Mouse (Mus musculus): ENCODE data around the gene Naa10. TPM values are rescaled to one million over a fixed set of nuclear protein-coding genes. Genes with fewer than 3 reads are reported as not detected.

Naa10 gene
- polyA plus RNA-seq, 1 experiment, result 92.3 TPM

DNA sequence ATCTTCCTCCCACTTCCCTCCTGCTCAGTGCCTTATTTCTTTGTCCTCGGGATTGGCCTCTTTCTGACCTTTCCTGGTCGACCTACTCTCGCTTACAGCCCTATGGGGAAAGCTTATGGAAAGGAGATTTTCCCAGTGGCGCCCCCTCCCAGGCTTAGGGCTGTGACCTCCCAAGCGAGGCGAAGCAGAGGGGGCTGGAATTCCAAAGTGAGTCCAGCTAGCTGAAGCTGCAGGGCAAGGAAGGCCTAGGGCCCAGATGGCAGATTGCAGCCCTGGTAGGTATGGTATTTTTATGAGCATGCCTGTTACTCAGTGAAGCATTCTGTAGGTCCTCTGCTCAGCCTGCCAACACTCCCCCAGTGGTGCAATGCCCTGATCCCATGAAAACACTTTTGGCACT, 40.3 kb downstream of the Naa10 start:
- H3K27ac ChIP-seq (ENCODE audit: insufficient read depth, low read length), result peak overlapping the region; percentile 72
- WGBS, result 26% methylated on average over 6 of the region's 6 CpGs

DNA sequence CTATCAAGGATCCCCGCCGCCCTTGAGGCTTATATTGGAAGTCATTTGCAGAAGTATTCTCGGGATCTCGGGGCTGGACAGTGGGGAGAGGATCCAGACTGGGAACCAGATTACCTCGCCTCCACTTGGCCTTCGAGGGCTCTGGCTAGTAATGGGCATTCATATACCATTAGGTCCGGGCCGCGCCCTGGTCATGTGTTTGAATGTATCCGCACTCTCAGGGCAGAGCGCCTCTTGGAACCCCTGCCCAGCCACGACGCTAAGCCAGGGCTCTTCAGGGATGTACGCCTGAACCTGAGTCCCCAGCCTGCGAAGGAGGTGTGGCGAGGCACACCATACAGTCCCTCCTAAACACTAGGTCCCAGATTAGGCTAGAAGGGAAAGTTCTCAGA, 40.7 kb downstream of the Naa10 start:
- H3K4me1 ChIP-seq (ENCODE audit: control insufficient read depth, insufficient read depth, low read length), result peaks cover 5% of the 10 kb centered on the region; the same call in 1 of the 2 replicates
- H3K27me3 ChIP-seq (ENCODE audit: control insufficient read depth, insufficient read depth, low read length), result no peaks in the 10 kb centered on the region
- TF ChIP-seq CTCF (IDR thresholded peaks at IDR 0.05; ENCODE audit: borderline replicate concordance, insufficient read depth, low read depth, low read length) (no peak), POLR2A (IDR thresholded peaks at IDR 0.05; ENCODE audit: borderline replicate concordance, insufficient read depth, low read length) (no peak)
- DNase-seq, result peak; percentile 33 to 44
- WGBS, result 15% methylated on average over 16 of the region's 16 CpGs
- H3K27ac ChIP-seq (ENCODE audit: insufficient read depth, low read length), result peak overlapping the region; percentile 72
- peak overlapping the region; percentile 99 for H3K4me3 ChIP-seq (replicated peaks; ENCODE audit: insufficient read depth, low read depth, low read length)

More for the DNA sequence above, 40.3 kb downstream of the Naa10 start:
- H3K4me1 ChIP-seq (ENCODE audit: control insufficient read depth, insufficient read depth, low read length), result peaks cover 5% of the 10 kb centered on the region; the same call in 1 of the 2 replicates
- DNase-seq, result peak in 1 of 2 experiments; percentile 16
- TF ChIP-seq CTCF (IDR thresholded peaks at IDR 0.05; ENCODE audit: borderline replicate concordance, insufficient read depth, low read depth, low read length) (no peak), POLR2A (IDR thresholded peaks at IDR 0.05; ENCODE audit: borderline replicate concordance, insufficient read depth, low read length) (no peak)
- peak overlapping the region; percentile 99 for H3K4me3 ChIP-seq (replicated peaks; ENCODE audit: insufficient read depth, low read depth, low read length)
- no peaks in the 10 kb centered on the region for H3K27me3 ChIP-seq (ENCODE audit: control insufficient read depth, insufficient read depth, low read length)

DNA sequence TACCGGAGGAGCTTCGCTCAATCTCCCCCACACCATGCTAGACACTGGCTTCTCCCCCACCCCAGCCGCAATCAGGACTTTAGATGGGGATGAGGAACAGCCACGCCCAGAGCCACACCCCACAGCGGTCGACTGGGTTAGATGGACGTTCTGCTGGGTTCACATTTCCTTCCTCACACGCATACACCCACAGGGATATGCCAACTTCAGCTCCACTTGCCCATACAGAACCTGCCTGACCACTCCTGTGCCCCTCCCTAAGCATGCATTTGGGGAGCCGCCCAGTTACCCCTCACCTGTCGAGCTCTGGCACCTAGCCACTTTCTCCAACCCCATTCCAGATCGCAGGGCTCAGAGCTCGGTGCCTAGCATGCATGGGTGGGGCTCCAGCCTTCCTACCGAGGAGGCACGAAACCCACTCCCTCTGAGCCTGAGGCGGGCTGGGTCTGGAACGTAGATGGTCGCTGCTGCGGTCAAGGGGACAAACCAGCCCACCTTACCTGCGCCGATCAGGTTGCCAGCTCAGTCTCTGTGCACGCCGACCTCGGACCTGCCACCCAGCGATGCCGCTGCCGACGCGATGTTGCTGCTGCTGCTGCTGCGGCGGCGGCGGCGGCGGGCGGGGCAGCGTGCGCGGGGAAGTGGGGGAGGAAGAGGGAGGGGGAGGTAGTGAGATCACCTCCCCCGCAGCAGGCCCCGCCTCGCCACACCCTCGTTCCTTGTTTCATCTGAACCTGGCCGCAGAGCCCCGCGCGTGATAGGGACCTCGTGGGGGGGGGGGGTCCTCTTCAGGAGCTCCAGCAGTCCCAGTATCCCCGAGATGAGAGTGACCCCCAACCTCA, 41.3 kb downstream of the Naa10 start:
- H3K4me3 ChIP-seq (replicated peaks; ENCODE audit: insufficient read depth, low read depth, low read length), result peak overlapping the region; percentile 99
- 9% methylated on average over 31 of the region's 48 CpGs for WGBS
- H3K27me3 ChIP-seq (ENCODE audit: control insufficient read depth, insufficient read depth, low read length), result no peaks in the 10 kb centered on the region
- H3K27ac ChIP-seq (ENCODE audit: insufficient read depth, low read length), result peak overlapping the region; percentile 93
- peaks cover 5% of the 10 kb centered on the region; the same call in 1 of the 2 replicates for H3K4me1 ChIP-seq (ENCODE audit: control insufficient read depth, insufficient read depth, low read length)
- peak; percentile 63 to 74 for DNase-seq
- peak; percentile 56 for TF ChIP-seq POLR2A (IDR thresholded peaks at IDR 0.05; ENCODE audit: borderline replicate concordance, insufficient read depth, low read length)
- TF ChIP-seq CTCF (IDR thresholded peaks at IDR 0.05; ENCODE audit: borderline replicate concordance, insufficient read depth, low read depth, low read length), result no peak

DNA sequence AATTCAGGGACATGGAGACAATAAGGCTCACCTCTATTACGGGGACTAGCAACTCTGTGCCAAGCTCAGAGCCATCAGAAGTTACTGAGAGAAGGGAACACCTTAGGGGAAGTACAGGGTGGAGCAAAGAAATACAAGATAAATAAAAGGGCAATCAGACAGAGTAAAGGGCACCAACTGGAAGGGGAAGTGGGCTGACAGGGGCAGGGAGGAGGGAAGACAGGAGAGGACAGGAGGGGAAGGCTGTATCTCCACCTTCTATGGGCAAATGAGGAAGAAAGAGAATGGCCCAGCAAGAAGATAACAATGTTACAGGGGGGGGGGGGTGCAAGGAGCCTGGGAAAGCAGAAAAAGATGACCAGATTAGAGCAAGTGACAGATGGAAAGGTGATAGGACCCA, 44.7 kb downstream of the Naa10 start:
- 59% methylated on average over 1 of the region's 1 CpGs for WGBS
- H3K4me3 ChIP-seq (replicated peaks; ENCODE audit: insufficient read depth, low read depth, low read length), result no peak overlapping the region
- DNase-seq, result no peak
- TF ChIP-seq POLR2A (IDR thresholded peaks at IDR 0.05; ENCODE audit: borderline replicate concordance, insufficient read depth, low read length), result no peak
- H3K4me1 ChIP-seq (ENCODE audit: control insufficient read depth, insufficient read depth, low read length), result peaks cover 12% of the 10 kb centered on the region; the same call in 1 of the 2 replicates
- H3K27me3 ChIP-seq (ENCODE audit: control insufficient read depth, insufficient read depth, low read length), result no peaks in the 10 kb centered on the region
- no peak overlapping the region for H3K27ac ChIP-seq (ENCODE audit: insufficient read depth, low read length)

DNA sequence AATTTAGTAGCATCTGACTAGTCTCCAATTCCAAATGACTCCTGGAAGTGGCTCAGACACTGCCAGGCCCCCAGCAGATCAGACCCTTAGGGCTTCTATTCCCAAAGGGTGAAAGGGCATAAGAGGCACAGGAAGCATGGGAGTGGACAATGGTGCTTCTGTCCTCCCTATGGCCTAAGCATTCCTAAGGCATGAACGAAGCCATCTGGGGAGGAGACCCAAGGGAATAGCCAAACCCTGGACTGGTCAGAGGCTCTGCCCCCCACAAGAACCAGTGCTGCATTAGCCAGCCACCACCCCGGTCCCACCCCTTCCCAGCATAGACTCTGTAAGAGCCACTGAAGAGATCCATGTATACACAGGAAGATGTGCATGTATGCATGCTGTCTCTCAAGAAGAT, 45.9 kb downstream of the Naa10 start:
- no peak for DNase-seq
- Histone ChIP-seq H3K27ac (ENCODE audit: insufficient read depth, low read length) (no peak overlapping the region), H3K4me3 (replicated peaks; ENCODE audit: insufficient read depth, low read depth, low read length) (no peak overlapping the region), H3K4me1 (ENCODE audit: control insufficient read depth, insufficient read depth, low read length) (peaks cover 17% of the 10 kb centered on the region; the same call in 1 of the 2 replicates), H3K27me3 (ENCODE audit: control insufficient read depth, insufficient read depth, low read length) (no peaks in the 10 kb centered on the region)
- 47% methylated on average over 2 of the region's 2 CpGs for WGBS
- TF ChIP-seq CTCF (IDR thresholded peaks at IDR 0.05; ENCODE audit: borderline replicate concordance, insufficient read depth, low read depth, low read length) (no peak), POLR2A (IDR thresholded peaks at IDR 0.05; ENCODE audit: borderline replicate concordance, insufficient read depth, low read length) (no peak)

DNA sequence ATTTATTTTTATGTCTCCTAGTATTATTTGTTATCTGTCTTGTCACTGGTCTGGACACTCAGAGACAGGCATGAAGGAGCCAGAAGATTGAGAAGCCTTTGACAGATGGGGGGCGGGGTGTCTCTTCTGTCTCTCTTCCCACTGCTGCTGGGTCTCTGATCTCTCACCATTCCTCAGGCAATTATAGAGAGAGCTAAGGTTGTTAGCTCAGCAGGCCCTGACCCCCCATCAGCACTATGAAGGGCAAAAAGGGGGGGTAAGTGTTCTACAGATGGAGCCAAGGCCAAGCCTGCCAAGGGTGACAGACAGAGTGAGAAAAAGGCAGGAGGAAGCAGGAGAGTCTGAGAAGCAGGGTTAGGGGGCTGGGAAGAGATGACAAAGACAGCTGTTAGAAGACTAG, 49.8 kb downstream of the Naa10 start:
- peak in 1 of 2 experiments; percentile 54 for DNase-seq
- no peaks in the 10 kb centered on the region for H3K27me3 ChIP-seq (ENCODE audit: control insufficient read depth, insufficient read depth, low read length)
- 53% methylated on average over 1 of the region's 1 CpGs for WGBS
- TF ChIP-seq CTCF (IDR thresholded peaks at IDR 0.05; ENCODE audit: borderline replicate concordance, insufficient read depth, low read depth, low read length), result no peak
- no peak for TF ChIP-seq POLR2A (IDR thresholded peaks at IDR 0.05; ENCODE audit: borderline replicate concordance, insufficient read depth, low read length)
- H3K4me3 ChIP-seq (replicated peaks; ENCODE audit: insufficient read depth, low read depth, low read length), result no peak overlapping the region
- H3K27ac ChIP-seq (ENCODE audit: insufficient read depth, low read length), result no peak overlapping the region
- H3K4me1 ChIP-seq (ENCODE audit: control insufficient read depth, insufficient read depth, low read length), result peaks cover 12% of the 10 kb centered on the region; the same call in 1 of the 2 replicates

DNA sequence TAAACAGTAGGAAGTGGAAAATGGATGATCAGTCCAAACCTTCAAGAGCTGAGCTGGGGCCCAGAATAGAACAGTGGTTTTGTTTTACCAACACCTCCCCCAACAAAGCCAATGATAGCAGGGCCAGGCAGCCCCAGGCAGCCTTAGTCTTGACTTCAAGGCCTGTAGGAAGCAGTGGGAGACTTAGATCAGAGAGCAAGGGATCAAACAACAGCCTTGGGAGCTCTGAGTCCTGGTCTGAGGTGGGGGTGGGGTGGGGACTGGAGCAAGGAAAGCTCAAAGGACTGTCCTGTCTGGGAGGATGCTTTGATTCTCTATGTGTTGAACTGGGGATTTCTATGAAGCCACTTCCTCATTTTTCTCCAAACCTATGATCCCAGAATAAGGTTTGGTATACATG, 50.3 kb downstream of the Naa10 start:
- H3K4me3 ChIP-seq (replicated peaks; ENCODE audit: insufficient read depth, low read depth, low read length), result no peak overlapping the region
- no peaks in the 10 kb centered on the region for H3K27me3 ChIP-seq (ENCODE audit: control insufficient read depth, insufficient read depth, low read length)
- H3K4me1 ChIP-seq (ENCODE audit: control insufficient read depth, insufficient read depth, low read length), result peaks cover 12% of the 10 kb centered on the region; the same call in 1 of the 2 replicates
- no peak for TF ChIP-seq POLR2A (IDR thresholded peaks at IDR 0.05; ENCODE audit: borderline replicate concordance, insufficient read depth, low read length)
- TF ChIP-seq CTCF (IDR thresholded peaks at IDR 0.05; ENCODE audit: borderline replicate concordance, insufficient read depth, low read depth, low read length), result no peak
- no peak overlapping the region for H3K27ac ChIP-seq (ENCODE audit: insufficient read depth, low read length)
- no peak for DNase-seq

DNA sequence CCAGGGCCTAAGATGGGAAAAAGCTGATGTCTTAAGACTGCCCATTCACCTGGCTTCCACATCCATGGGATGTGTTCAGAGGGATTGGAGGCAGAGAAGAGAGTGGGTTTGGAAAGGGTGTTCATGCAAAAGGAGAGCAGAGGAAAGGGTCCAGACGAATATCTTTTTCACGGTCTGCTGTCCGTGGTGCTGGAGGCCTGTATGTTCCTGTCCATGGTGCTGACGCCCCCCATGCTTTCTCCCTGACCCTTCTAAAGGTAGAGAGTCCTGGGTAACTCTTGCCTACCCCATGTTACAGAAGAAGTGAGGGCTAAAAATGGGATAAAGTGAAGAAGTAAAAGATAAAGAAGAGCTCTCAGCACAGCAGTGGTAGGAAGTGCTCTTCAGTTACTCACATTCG, 52.4 kb downstream of the Naa10 start:
- DNase-seq, result no peak
- WGBS, result 49% methylated on average over 5 of the region's 5 CpGs
- Histone ChIP-seq H3K27ac (ENCODE audit: insufficient read depth, low read length) (no peak overlapping the region), H3K4me1 (ENCODE audit: control insufficient read depth, insufficient read depth, low read length) (peaks cover 12% of the 10 kb centered on the region; the same call in 1 of the 2 replicates), H3K27me3 (ENCODE audit: control insufficient read depth, insufficient read depth, low read length) (no peaks in the 10 kb centered on the region), H3K4me3 (replicated peaks; ENCODE audit: insufficient read depth, low read depth, low read length) (no peak overlapping the region)
- no peak for TF ChIP-seq POLR2A (IDR thresholded peaks at IDR 0.05; ENCODE audit: borderline replicate concordance, insufficient read depth, low read length)
- TF ChIP-seq CTCF (IDR thresholded peaks at IDR 0.05; ENCODE audit: borderline replicate concordance, insufficient read depth, low read depth, low read length), result no peak

Measured in cerebellum, adult 2 months (tissue).